ENCODE assay signal across 8 mouse cellular contexts in the genomic region with DNA sequence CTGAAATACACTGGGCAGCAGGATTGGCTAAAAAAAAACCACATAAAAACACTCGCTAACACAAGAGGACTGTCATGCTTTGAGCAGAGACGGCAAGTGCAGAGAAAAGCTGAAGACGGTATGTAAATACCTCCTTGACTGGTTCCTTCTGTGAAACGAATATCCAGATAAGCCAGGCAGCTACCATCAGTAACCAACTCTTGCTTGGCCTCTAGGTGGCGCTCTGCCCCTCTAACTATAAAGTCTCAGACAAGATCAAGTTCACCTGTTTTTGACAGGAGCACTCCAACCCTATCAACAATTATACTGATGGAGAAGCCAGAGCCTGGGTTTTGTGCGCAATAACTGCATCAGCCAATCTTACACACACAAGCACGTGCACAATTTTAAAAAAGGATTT. TPM values are rescaled to one million over a fixed set of nuclear protein-coding genes. Genes with fewer than 3 reads are reported as not detected.
A peak's percentile ranks its signal among the peaks of the same experiment; 100 is the strongest.
DNase-seq lines count a peak whose midpoint lies in the region; TF ChIP-seq lines count a peak whose summit lies in the region.

No protein-coding gene starts in this region.

- H3K36me3 ChIP-seq in heart, embryonic 10.5 days, result peaks cover 52% of the 10 kb centered on the region

- H3K27me3 ChIP-seq in heart, embryonic 10.5 days (ENCODE audit: insufficient read depth, poor library complexity, severe bottlenecking), result peaks cover 5% of the 10 kb centered on the region; the same call in 1 of the 2 replicates

- TF ChIP-seq POLR2A in lung, adult 2 months (IDR thresholded peaks at IDR 0.05; ENCODE audit: borderline replicate concordance, extremely low read depth, low read depth, low read length), result no peak

- 20% methylated on average over 7 of the region's 7 CpGs for WGBS in heart, embryonic 10.5 days
- WGBS in lung, adult 2 months, result 16% methylated on average over 7 of the region's 7 CpGs

- H3K9me3 ChIP-seq in heart, embryonic 10.5 days, result no peaks in the 10 kb centered on the region

- H3K4me3 ChIP-seq in heart, embryonic 10.5 days, result no peak overlapping the region
- H3K4me3 ChIP-seq in lung, adult 2 months (replicated peaks; ENCODE audit: extremely low read depth, low read depth, low read length), result no peak overlapping the region

- no peak overlapping the region for H3K27ac ChIP-seq in heart, embryonic 10.5 days

- peak; percentile 72 to 80 for DNase-seq in CD8-positive naive resting alpha-beta T cell, adult 2 months (ENCODE audit: low read depth in 2 of 2, low spot score in 2 of 2)
- peak; percentile 88 for DNase-seq in R1 (ENCODE audit: low read depth, low spot score)
- peak; percentile 79 to 80 for DNase-seq in cerebellum, postnatal 36 days
- DNase-seq in heart, embryonic 10.5 days (ENCODE audit: low spot score), result peak; percentile 85
- DNase-seq in kidney, postnatal 4 days, result peak; percentile 87 to 90
- peak; percentile 75 for DNase-seq in lung, adult 2 months
- peak; percentile 80 to 85 for DNase-seq in right cerebral cortex, postnatal 10 days (ENCODE audit: low spot score in 2 of 2)
- DNase-seq in yolk sac, embryonic 10.5 days (ENCODE audit: low spot score), result peak; percentile 56

- peak; percentile 70 for TF ChIP-seq CTCF in lung, adult 2 months (IDR thresholded peaks at IDR 0.05; ENCODE audit: insufficient read depth, low read length)

- peaks cover 18% of the 10 kb centered on the region for H3K4me1 ChIP-seq in heart, embryonic 10.5 days
- no peaks in the 10 kb centered on the region for H3K4me1 ChIP-seq in lung, adult 2 months (ENCODE audit: control insufficient read depth, insufficient read depth, low read length)

RNA-seq across cellular contexts. Expression of a gene that starts 7.0 kb away (rescaled TPM):
- 135 and 142 TPM in 2 replicates for polyA plus RNA-seq in heart, embryonic 10.5 days (2016; fragmentation: Nextera tagmentation; extraction: Ambion mirVana)
- polyA plus RNA-seq in lung, adult 2 months (2012; rRNA removed), result 32.3 and 129 TPM in 2 replicates

RNA-seq across cellular contexts. Expression of a gene that starts 23.8 kb away (rescaled TPM):
- 1.4 and 1.7 TPM in 2 replicates for polyA plus RNA-seq in heart, embryonic 10.5 days (2016; fragmentation: Nextera tagmentation; extraction: Ambion mirVana)
- 1.8 and 1.9 TPM in 2 replicates for polyA plus RNA-seq in lung, adult 2 months (2012; rRNA removed)

RNA-seq across cellular contexts. Expression of a gene that starts 31.1 kb away (rescaled TPM):
- 39.9 and 40.1 TPM in 2 replicates for polyA plus RNA-seq in heart, embryonic 10.5 days (2016; fragmentation: Nextera tagmentation; extraction: Ambion mirVana)
- 4.7 and 6.9 TPM in 2 replicates for polyA plus RNA-seq in lung, adult 2 months (2012; rRNA removed)

RNA-seq across cellular contexts. Expression of a gene that starts 31.6 kb away (rescaled TPM):
- polyA plus RNA-seq in heart, embryonic 10.5 days (2016; fragmentation: Nextera tagmentation; extraction: Ambion mirVana), result 63.8 and 68.8 TPM in 2 replicates
- polyA plus RNA-seq in lung, adult 2 months (2012; rRNA removed), result 86.4 and 95.1 TPM in 2 replicates

RNA-seq across cellular contexts. Expression of a gene that starts 31.9 kb away (rescaled TPM):
- 82.7 and 99.6 TPM in 2 replicates for polyA plus RNA-seq in heart, embryonic 10.5 days (2016; fragmentation: Nextera tagmentation; extraction: Ambion mirVana)
- polyA plus RNA-seq in lung, adult 2 months (2012; rRNA removed), result 179 and 197 TPM in 2 replicates
